8 mouse cellular contexts compared by ENCODE assay signal in the genomic region with DNA sequence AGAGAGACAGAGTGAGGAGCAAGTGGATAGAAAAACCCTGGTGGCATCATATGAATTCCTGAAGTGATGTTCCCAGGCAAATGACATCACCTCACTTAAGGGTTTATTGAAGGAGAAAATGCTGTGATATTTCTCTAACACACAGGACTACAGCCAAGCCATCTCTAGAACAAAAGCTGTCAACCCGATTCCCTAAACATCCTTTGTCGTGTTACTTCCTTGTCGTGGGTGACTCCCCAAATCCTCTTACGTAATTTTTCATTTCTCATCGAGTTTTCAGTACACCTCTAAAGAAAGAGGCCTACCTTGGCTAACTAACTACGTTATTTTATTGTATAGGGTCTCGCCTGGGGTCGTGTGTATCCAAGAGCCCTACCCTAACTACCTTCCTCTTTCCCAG. TPM values are rescaled to one million over a fixed set of nuclear protein-coding genes. Genes with fewer than 3 reads are reported as not detected.
DNase-seq lines count a peak whose midpoint lies in the region; ATAC-seq and TF ChIP-seq lines count a peak whose summit lies in the region.

No protein-coding gene starts in this region.

- H3K27me3 ChIP-seq in kidney, adult 2 months (replicated peaks; ENCODE audit: control insufficient read depth, insufficient read depth, low read length): no peaks in the 10 kb centered on the region
- H3K27me3 ChIP-seq in hindbrain, embryonic 16.5 days (replicated peaks; ENCODE audit: control insufficient read depth, insufficient read depth, low read length): no peaks in the 10 kb centered on the region
- no peaks in the 10 kb centered on the region for H3K27me3 ChIP-seq in midbrain, embryonic 15.5 days (replicated peaks)

- WGBS in kidney, adult 2 months: 9% methylated on average over 8 of the region's 8 CpGs
- 9% methylated on average over 8 of the region's 8 CpGs for WGBS in bone marrow, adult 2 months
- WGBS in hindbrain, embryonic 16.5 days: 48% methylated on average over 8 of the region's 8 CpGs
- 44% methylated on average over 8 of the region's 8 CpGs for WGBS in midbrain, embryonic 15.5 days

- H3K9me3 ChIP-seq in hindbrain, embryonic 16.5 days (ENCODE audit: control insufficient read depth, low read length): no peaks in the 10 kb centered on the region
- no peaks in the 10 kb centered on the region for H3K9me3 ChIP-seq in midbrain, embryonic 15.5 days

- no peak for TF ChIP-seq CTCF in kidney, adult 2 months (conservative IDR thresholded peaks at IDR 0.05; ENCODE audit: insufficient read depth, insufficient read length, low read depth, low read length)
- TF ChIP-seq CTCF in bone marrow, adult 2 months (IDR thresholded peaks at IDR 0.05; ENCODE audit: control insufficient read depth, insufficient read depth, low read length): no peak

- peak overlapping the region; percentile 73 for H3K4me2 ChIP-seq in hindbrain, embryonic 16.5 days (ENCODE audit: low read length)
- H3K4me2 ChIP-seq in midbrain, embryonic 15.5 days: peak overlapping the region; percentile 60

- H3K27ac ChIP-seq in kidney, adult 2 months (ENCODE audit: insufficient read depth, low read depth, low read length): peak overlapping the region; percentile 99
- H3K27ac ChIP-seq in bone marrow, adult 2 months (ENCODE audit: control insufficient read depth, insufficient read depth, low read depth, low read length, poor library complexity): peak overlapping the region; percentile 99; the same call in 1 of the 2 replicates
- H3K27ac ChIP-seq in hindbrain, embryonic 16.5 days (ENCODE audit: low read depth, low read length): no peak overlapping the region; the same call in 1 of the 2 replicates
- peak overlapping the region; percentile 96 for H3K27ac ChIP-seq in midbrain, embryonic 15.5 days

- peak overlapping the region; percentile 98 for H3K4me3 ChIP-seq in kidney, adult 2 months (ENCODE audit: insufficient read depth, low read depth, low read length)
- H3K4me3 ChIP-seq in bone marrow, adult 2 months (replicated peaks; ENCODE audit: control insufficient read depth, low read depth, low read length): peak overlapping the region; percentile 96
- H3K4me3 ChIP-seq in hindbrain, embryonic 16.5 days (ENCODE audit: low read length): peak overlapping the region; percentile 93
- H3K4me3 ChIP-seq in midbrain, embryonic 15.5 days: peak overlapping the region; percentile 94

- peak overlapping the region; percentile 93 for H3K9ac ChIP-seq in hindbrain, embryonic 16.5 days (ENCODE audit: low read depth, low read length)
- H3K9ac ChIP-seq in midbrain, embryonic 15.5 days: peak overlapping the region; percentile 95

- no peak for TF ChIP-seq POLR2A in kidney, adult 2 months (IDR thresholded peaks at IDR 0.05; ENCODE audit: low read depth, low read length)
- no peak for TF ChIP-seq POLR2A in bone marrow, adult 2 months (IDR thresholded peaks at IDR 0.05; ENCODE audit: borderline replicate concordance, control insufficient read depth, low read depth, low read length)

- H3K4me1 ChIP-seq in kidney, adult 2 months (ENCODE audit: control insufficient read depth, insufficient read depth, low read length): peaks cover 32% of the 10 kb centered on the region
- H3K4me1 ChIP-seq in bone marrow, adult 2 months (ENCODE audit: control insufficient read depth, insufficient read depth, low read length): peaks cover 1% of the 10 kb centered on the region
- H3K4me1 ChIP-seq in hindbrain, embryonic 16.5 days (ENCODE audit: control insufficient read depth, insufficient read depth, low read depth, low read length): peaks cover 22% of the 10 kb centered on the region
- H3K4me1 ChIP-seq in midbrain, embryonic 15.5 days: peaks cover 30% of the 10 kb centered on the region

- no peak for ATAC-seq in hindbrain, embryonic 16.5 days
- ATAC-seq in midbrain, embryonic 15.5 days (replicated peaks): 0 out of 2 replicates have a peak, but pooled peaks have one; percentile 10

- DNase-seq in kidney, adult 2 months: no peak
- DNase-seq in kidney, adult 18-20 months: no peak
- DNase-seq in c-Kit-positive CD71-positive TER-119-positive erythroid progenitor cells, embryonic 14.5 days (ENCODE audit: low spot score): no peak
- DNase-seq in cerebellum, postnatal 10 days: no peak
- DNase-seq in cerebellum, adult 11-12 months: no peak

- peaks cover 3% of the 10 kb centered on the region; the same call in 1 of the 2 replicates for H3K36me3 ChIP-seq in kidney, adult 2 months (ENCODE audit: control insufficient read depth, insufficient read depth, low read length)
- peaks cover 3% of the 10 kb centered on the region; the same call in 1 of the 2 replicates for H3K36me3 ChIP-seq in hindbrain, embryonic 16.5 days (ENCODE audit: control insufficient read depth, insufficient read depth, low read length)
- no peaks in the 10 kb centered on the region for H3K36me3 ChIP-seq in midbrain, embryonic 15.5 days (replicated peaks)

RNA-seq across cellular contexts. Expression of a gene that starts 13.0 kb away (rescaled TPM):
- polyA plus RNA-seq in kidney, adult 2 months (2012; rRNA removed): 2.8 and 4.3 TPM in 2 replicates
- polyA plus RNA-seq in bone marrow, adult 2 months (2011; ENCODE audit: insufficient read depth, insufficient read length, low replicate concordance, missing spikeins): 88.3 and 111 TPM in 2 replicates
- polyA plus RNA-seq in hindbrain, embryonic 16.5 days (2015; fragmentation: Nextera tagmentation; extraction: Ambion mirVana): 0.91 and 2.7 TPM in 2 replicates
- 0.87 and 1.3 TPM in 2 replicates for polyA plus RNA-seq in midbrain, embryonic 15.5 days (2015; fragmentation: Nextera tagmentation; extraction: Ambion mirVana)

RNA-seq across cellular contexts. Expression of a gene that starts 13.2 kb away (rescaled TPM):
- polyA plus RNA-seq in kidney, adult 2 months (2012; rRNA removed): 119 and 160 TPM in 2 replicates
- 53.9 and 119 TPM in 2 replicates for polyA plus RNA-seq in bone marrow, adult 2 months (2011; ENCODE audit: insufficient read depth, insufficient read length, low replicate concordance, missing spikeins)
- polyA plus RNA-seq in hindbrain, embryonic 16.5 days (2015; fragmentation: Nextera tagmentation; extraction: Ambion mirVana): 106 and 118 TPM in 2 replicates
- polyA plus RNA-seq in midbrain, embryonic 15.5 days (2015; fragmentation: Nextera tagmentation; extraction: Ambion mirVana): 93.2 and 107 TPM in 2 replicates

Comparison
In these comparisons a context has a peak if more than half of its experiments do, and no peak if none do; other contexts are left out.
1. RNA of a gene that starts 13.0 kb away (polyA plus RNA-seq): 88.3 to 111 TPM in bone marrow, adult 2 months; 2.8 to 4.3 TPM in kidney, adult 2 months, 0.87 to 1.3 TPM in midbrain, embryonic 15.5 days and 0.91 to 2.7 TPM in hindbrain, embryonic 16.5 days; every median in the first group is over 10 times any median in the second.
2. Peak in every context shown above with its lines, with median percentiles within 50 percentile points of each other: H3K4me3 ChIP-seq.